Mouse (Mus musculus) bone marrow macrophage, adult 2 months (primary cell): ENCODE results near the gene Nktr.

Source experiments
- CTCF ChIP-seq: IDR thresholded peaks from 2 replicates; pipeline ENCODE4 v1.5.1; 2012; ENCODE audit warnings: low read depth, mild to moderate bottlenecking, low read length, moderate library complexity
- POLR2A ChIP-seq: IDR thresholded peaks from 2 replicates; pipeline ENCODE4 v1.6.1; 2012; ENCODE audit warnings: mild to moderate bottlenecking, low read depth, low read length, borderline replicate concordance

- TF ChIP-seq CTCF: no peak
- TF ChIP-seq POLR2A: no peak
Observed at GRCm38 (mm10) chr9:121718070-121718705, 781 bp upstream of the Nktr start.
